Mouse (Mus musculus): ENCODE data around the gene AI661453. TPM values are rescaled to one million over a fixed set of nuclear protein-coding genes. Genes with fewer than 3 reads are reported as not detected.

AI661453 gene
- polyA plus RNA-seq, 1 experiment from 2014 or later, result 1.1 TPM

DNA sequence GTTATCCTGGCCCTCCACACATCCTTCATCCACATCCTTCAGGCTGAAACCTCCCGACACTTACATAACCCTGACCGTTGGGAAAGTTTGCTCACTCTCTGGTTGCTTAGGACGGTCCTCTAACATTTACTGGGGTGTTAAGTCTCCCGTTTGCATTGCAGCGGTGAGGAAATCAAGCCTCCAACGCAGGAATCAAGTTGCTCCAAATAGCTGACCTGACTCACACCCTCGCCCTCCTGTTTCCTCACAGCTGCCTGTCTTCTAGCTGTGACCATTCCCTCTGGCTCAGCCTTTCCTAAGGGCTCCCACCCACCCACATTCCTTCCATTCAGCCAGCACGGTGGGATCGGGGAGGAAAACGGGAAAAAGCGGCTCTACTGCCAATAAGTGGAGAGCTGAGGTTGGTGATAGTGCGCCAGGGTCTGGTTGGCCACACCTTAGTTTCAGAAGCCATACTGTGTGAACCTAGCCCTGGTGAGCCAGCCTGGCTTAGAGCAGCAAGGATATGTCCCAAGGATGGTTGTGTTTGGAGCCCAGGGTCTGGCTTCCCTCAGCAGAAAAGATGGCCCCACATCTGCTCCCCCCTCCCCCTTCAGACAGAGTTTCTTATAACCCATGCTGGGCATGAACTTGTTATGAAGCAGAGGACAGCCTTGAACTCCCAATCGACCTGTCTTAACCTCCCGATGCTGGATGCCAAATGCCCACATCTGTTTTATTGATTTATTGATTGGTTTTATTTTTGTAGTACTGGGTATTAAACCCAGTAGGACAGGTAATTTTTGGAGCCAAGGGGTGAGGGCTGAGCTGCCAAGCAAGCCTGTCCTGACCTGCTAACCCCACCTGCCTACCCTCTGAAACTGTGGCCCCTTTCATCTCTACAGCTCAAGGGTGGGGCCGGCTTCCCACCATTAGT, 36.3 kb downstream of the AI661453 start:
- Histone ChIP-seq H3K27me3 (ENCODE audit: insufficient read depth, poor library complexity, severe bottlenecking) (peaks cover 34% of the 10 kb centered on the region), H3K4me3 (no peak overlapping the region), H3K4me1 (peaks cover 34% of the 10 kb centered on the region), H3K27ac (peak overlapping the region; percentile 52; the same call in 1 of the 2 replicates), H3K36me3 (peaks cover under 1% of the 10 kb centered on the region), H3K9me3 (no peaks in the 10 kb centered on the region)
- WGBS, result 29% methylated on average over 15 of the region's 15 CpGs
- no peak for DNase-seq (ENCODE audit: low spot score)

- Histone ChIP-seq H3K27ac (no peak overlapping the region), H3K36me3 (no peaks in the 10 kb centered on the region; the same call in 1 of the 2 replicates), H3K27me3 (ENCODE audit: insufficient read depth, poor library complexity, severe bottlenecking) (peaks cover 26% of the 10 kb centered on the region), H3K9me3 (no peaks in the 10 kb centered on the region), H3K4me1 (peaks cover 26% of the 10 kb centered on the region), H3K4me3 (no peak overlapping the region)
- no peak for DNase-seq (ENCODE audit: low spot score)
- 17% methylated on average over 8 of the region's 8 CpGs for WGBS
Measured at GRCm38 (mm10) chr17:47473434-47473974, 37.1 kb downstream of the AI661453 start.

DNA sequence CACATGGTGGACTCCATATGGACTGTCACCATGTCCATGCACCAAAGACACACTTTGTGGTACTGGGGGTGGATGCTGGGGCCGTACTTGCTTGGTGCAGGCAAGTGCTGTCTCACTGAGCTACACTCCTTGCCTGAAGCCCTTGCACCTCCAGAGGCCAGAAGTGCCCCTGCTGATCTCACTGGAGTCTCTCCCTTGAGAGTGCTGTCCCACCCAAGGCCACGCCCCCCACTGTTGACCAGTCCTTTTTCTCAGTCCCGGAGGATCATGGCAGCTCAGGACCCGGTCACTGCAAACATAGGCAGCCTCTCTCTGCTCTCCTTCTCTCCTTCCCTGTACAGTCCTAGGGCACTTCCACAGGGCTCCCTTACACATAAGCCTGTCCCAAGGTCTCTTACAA, 37.8 kb downstream of the AI661453 start:
- no peak overlapping the region for H3K27ac ChIP-seq
- WGBS, result 72% methylated on average over 4 of the region's 4 CpGs
- H3K27me3 ChIP-seq (ENCODE audit: insufficient read depth, poor library complexity, severe bottlenecking), result peaks cover 19% of the 10 kb centered on the region
- no peaks in the 10 kb centered on the region for H3K9me3 ChIP-seq
- H3K4me1 ChIP-seq, result peaks cover 19% of the 10 kb centered on the region
- H3K4me3 ChIP-seq, result no peak overlapping the region
- DNase-seq (ENCODE audit: low spot score), result no peak
- no peaks in the 10 kb centered on the region; the same call in 1 of the 2 replicates for H3K36me3 ChIP-seq

DNA sequence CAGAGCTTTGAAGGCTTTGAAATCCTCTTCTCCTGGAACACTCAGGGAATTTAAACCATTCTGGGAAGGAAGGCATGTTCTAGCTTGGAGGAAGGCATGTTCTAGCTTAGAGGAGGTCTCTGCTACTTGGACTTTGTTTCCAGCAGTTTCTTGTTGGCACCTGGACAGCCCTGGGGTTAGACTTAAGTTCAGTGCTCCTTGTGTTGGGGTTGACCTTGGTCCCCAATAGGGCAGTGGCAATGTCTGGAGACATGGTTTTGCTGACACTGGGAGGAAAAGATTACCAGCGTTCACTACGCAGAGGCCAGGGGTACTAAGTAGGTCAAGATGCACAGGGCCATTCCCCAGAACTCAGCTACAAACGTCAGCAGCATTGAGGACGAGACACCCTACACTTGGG, 38.8 kb downstream of the AI661453 start:
- WGBS, result 78% methylated on average over 4 of the region's 4 CpGs

GRCm38 (mm10) chr17:47475714-47476113, 39.3 kb downstream of the AI661453 start:
- DNase-seq (ENCODE audit: low spot score), result no peak
- Histone ChIP-seq H3K9me3 (no peaks in the 10 kb centered on the region), H3K27me3 (ENCODE audit: insufficient read depth, poor library complexity, severe bottlenecking) (peaks cover 5% of the 10 kb centered on the region), H3K27ac (no peak overlapping the region), H3K4me3 (no peak overlapping the region), H3K4me1 (peaks cover 29% of the 10 kb centered on the region), H3K36me3 (no peaks in the 10 kb centered on the region)
- 64% methylated on average over 3 of the region's 3 CpGs for WGBS

More for the DNA sequence above, 38.8 kb downstream of the AI661453 start:
- H3K4me3 ChIP-seq, result no peak overlapping the region
- H3K27me3 ChIP-seq (ENCODE audit: insufficient read depth, poor library complexity, severe bottlenecking), result peaks cover 9% of the 10 kb centered on the region
- no peak for DNase-seq (ENCODE audit: low spot score)
- peaks cover 24% of the 10 kb centered on the region for H3K4me1 ChIP-seq
- H3K36me3 ChIP-seq, result no peaks in the 10 kb centered on the region
- H3K27ac ChIP-seq, result no peak overlapping the region
- H3K9me3 ChIP-seq, result no peaks in the 10 kb centered on the region

GRCm38 (mm10) chr17:47479887-47480286, 43.5 kb downstream of the AI661453 start:
- WGBS, result 30% methylated on average over 3 of the region's 3 CpGs
- H3K27ac ChIP-seq, result peak overlapping the region; percentile 70

DNA sequence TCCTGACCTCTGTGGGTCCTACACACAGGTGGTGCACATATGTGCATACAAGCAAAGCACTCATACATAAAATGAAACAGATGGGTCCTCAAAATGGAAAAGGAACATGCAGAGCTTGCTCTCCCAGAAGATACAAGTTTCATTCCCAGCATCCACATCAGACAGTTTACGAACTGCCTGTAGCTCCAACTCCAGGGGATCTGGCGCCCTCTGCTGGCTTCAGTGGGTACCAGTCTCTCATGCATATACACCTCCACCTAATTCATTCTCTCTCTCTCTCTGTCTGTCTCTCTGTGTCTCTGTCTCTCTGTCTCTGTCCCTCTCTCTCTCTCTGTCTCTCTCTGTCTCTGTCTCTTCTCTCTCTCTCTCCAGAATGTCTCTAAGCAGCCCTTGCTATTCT, 46.0 kb downstream of the AI661453 start:
- no peak for DNase-seq (ENCODE audit: low spot score)
- Histone ChIP-seq H3K36me3 (peaks cover under 1% of the 10 kb centered on the region; the same call in 1 of the 2 replicates), H3K4me1 (peaks cover 51% of the 10 kb centered on the region), H3K27me3 (ENCODE audit: insufficient read depth, poor library complexity, severe bottlenecking) (no peaks in the 10 kb centered on the region), H3K9me3 (no peaks in the 10 kb centered on the region), H3K4me3 (no peak overlapping the region), H3K27ac (no peak overlapping the region)
- WGBS, result 52% methylated on average over 2 of the region's 2 CpGs

More at GRCm38 (mm10) chr17:47479887-47480286, 43.5 kb downstream of the AI661453 start:
- DNase-seq (ENCODE audit: low spot score), result no peak
- H3K27me3 ChIP-seq (ENCODE audit: insufficient read depth, poor library complexity, severe bottlenecking), result no peaks in the 10 kb centered on the region
- no peaks in the 10 kb centered on the region for H3K36me3 ChIP-seq
- H3K4me3 ChIP-seq, result no peak overlapping the region
- H3K4me1 ChIP-seq, result peaks cover 34% of the 10 kb centered on the region
- no peaks in the 10 kb centered on the region for H3K9me3 ChIP-seq

DNA sequence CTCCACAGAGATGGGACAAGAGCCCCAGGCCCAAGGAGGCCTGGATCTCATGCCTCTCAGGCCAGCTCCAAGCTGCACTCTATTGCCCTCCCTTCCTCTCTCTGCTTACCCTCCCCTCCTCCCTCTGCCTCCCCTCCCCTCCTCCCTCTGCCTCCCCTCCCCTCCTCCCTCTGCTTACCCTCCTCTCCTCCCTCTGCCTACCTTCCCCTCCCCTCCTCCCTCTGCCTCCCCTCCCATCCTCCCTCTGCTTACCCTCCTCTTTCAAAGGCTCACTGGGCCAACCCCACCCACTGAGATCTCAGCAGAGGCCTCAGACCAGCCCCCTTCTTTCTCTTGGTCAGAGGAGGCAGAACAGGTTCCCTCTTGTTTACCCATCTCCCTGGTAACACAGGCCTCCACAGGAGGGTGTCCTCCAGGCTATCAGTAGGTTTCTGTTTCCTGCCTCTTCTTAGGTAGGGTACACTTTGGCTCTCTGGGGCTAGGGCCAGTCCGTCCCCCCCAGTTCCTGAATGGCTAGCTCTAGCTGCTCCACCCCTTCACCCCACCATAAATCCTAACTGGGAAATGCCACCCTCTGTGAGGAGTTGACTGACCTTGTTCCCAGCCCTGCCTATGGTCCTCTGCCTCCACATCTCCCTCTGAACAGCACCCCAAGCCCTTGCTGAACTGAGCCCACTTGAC, 48.0 kb downstream of the AI661453 start:
- DNase-seq (ENCODE audit: low spot score), result peak; percentile 90
- Histone ChIP-seq H3K4me3 (peak overlapping the region; percentile 1; the same call in 1 of the 2 replicates), H3K27me3 (ENCODE audit: insufficient read depth, poor library complexity, severe bottlenecking) (no peaks in the 10 kb centered on the region), H3K9me3 (no peaks in the 10 kb centered on the region), H3K4me1 (peaks cover 51% of the 10 kb centered on the region), H3K27ac (peak overlapping the region; percentile 82), H3K36me3 (peaks cover 17% of the 10 kb centered on the region)
- 13% methylated on average over 1 of the region's 1 CpGs for WGBS

DNA sequence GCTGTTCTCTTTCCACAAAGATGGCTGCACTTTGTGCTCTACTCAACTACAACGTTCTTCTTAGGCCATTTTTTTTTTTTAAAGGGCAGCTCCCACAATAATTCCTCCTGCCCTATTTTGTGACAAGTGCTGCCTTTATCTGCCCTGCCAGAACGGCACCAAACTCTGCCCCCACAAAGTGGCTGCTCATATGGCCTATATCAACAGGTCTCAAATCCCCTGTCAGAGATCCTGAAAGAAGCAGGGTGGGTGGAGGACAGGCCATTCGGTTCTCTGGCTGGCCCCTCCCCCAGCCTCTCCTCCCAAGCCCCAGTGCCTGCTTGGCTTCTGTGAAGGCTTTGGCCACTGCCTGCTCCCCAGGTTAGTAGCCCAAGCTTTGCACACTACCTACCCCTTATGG, 48.6 kb downstream of the AI661453 start:
- Histone ChIP-seq H3K4me3 (no peak overlapping the region), H3K27me3 (ENCODE audit: insufficient read depth, poor library complexity, severe bottlenecking) (no peaks in the 10 kb centered on the region), H3K9me3 (no peaks in the 10 kb centered on the region), H3K36me3 (peaks cover 24% of the 10 kb centered on the region), H3K27ac (peak overlapping the region; percentile 82), H3K4me1 (peaks cover 45% of the 10 kb centered on the region)
- no peak for DNase-seq (ENCODE audit: low spot score)
- WGBS, result 4% methylated on average over 3 of the region's 3 CpGs

DNA sequence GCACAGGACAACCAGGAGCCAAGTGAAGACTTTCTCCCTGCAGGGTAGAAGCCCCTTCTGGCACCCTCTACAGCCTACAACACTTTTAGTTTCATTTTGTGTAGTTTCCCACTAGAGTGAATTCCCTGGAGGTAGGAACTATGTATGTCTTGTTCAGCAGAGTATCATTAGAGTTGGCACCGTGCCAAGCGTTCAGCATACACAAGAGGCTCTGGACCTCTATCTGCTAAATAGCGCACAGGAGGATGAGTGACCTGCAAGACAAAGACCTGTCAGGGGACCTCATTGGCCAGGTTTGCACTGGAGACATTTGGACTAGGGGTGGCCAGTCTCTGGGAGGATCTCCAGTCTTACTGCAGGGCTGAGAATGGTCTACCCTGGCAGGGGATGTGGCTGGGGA, 49.4 kb downstream of the AI661453 start:
- Histone ChIP-seq H3K27ac (peak overlapping the region; percentile 82), H3K4me3 (no peak overlapping the region), H3K4me1 (peaks cover 37% of the 10 kb centered on the region), H3K27me3 (ENCODE audit: insufficient read depth, poor library complexity, severe bottlenecking) (no peaks in the 10 kb centered on the region), H3K9me3 (no peaks in the 10 kb centered on the region), H3K36me3 (peaks cover 31% of the 10 kb centered on the region)
- 81% methylated on average over 3 of the region's 3 CpGs for WGBS
- no peak for DNase-seq (ENCODE audit: low spot score)

GRCm38 (mm10) chr17:47490791-47491190, 54.4 kb downstream of the AI661453 start:
- H3K36me3 ChIP-seq, result peaks cover 79% of the 10 kb centered on the region
- H3K9me3 ChIP-seq, result no peaks in the 10 kb centered on the region
- H3K27me3 ChIP-seq (ENCODE audit: insufficient read depth, poor library complexity, severe bottlenecking), result no peaks in the 10 kb centered on the region
- DNase-seq (ENCODE audit: low spot score), result no peak
- WGBS, result 80% methylated on average over 9 of the region's 9 CpGs
- H3K4me1 ChIP-seq, result peaks cover 8% of the 10 kb centered on the region
- H3K4me3 ChIP-seq, result no peak overlapping the region
- no peak overlapping the region for H3K27ac ChIP-seq

DNA sequence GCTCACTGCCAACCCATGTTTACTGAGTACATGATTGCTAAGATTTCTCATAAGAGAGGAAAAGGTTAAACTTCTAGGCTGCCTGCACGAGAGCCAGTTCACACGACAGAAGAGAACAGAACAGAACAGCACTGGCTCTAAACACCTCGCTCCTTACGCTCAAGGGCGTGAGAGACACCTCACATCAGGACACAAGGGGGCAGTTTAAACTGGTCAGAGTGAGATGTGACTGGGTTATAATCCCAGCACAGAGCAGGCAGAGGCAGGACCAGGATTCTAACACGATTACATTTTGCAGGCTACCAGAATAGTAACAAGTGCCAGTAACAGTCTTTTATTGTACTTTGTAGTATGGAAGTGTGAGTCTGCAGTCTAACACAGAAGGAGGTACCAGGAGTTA, 56.3 kb downstream of the AI661453 start:
- Histone ChIP-seq H3K4me1 (no peaks in the 10 kb centered on the region), H3K27ac (no peak overlapping the region), H3K36me3 (peaks cover 92% of the 10 kb centered on the region), H3K9me3 (no peaks in the 10 kb centered on the region), H3K27me3 (ENCODE audit: insufficient read depth, poor library complexity, severe bottlenecking) (no peaks in the 10 kb centered on the region), H3K4me3 (no peak overlapping the region)
- 82% methylated on average over 6 of the region's 6 CpGs for WGBS
- DNase-seq (ENCODE audit: low spot score), result no peak

- Histone ChIP-seq H3K9me3 (no peaks in the 10 kb centered on the region), H3K36me3 (peaks cover 93% of the 10 kb centered on the region), H3K27ac (peak overlapping the region; percentile 53; the same call in 1 of the 2 replicates), H3K27me3 (ENCODE audit: insufficient read depth, poor library complexity, severe bottlenecking) (no peaks in the 10 kb centered on the region), H3K4me1 (no peaks in the 10 kb centered on the region), H3K4me3 (no peak overlapping the region)
- no peak for DNase-seq (ENCODE audit: low spot score)
- WGBS, result 74% methylated on average over 6 of the region's 6 CpGs
Measured at GRCm38 (mm10) chr17:47493653-47494052, 57.2 kb downstream of the AI661453 start.
